Mouse (Mus musculus): ENCODE results near the gene Prss2.
A peak's percentile ranks its signal among the peaks of the same experiment; 100 is the strongest.
"Not testable (repeated sequence)": the region's sequence is repeated elsewhere in the genome, so short reads cannot be mapped to it uniquely, and the experiment has no call there.

The Prss2 gene

DNA sequence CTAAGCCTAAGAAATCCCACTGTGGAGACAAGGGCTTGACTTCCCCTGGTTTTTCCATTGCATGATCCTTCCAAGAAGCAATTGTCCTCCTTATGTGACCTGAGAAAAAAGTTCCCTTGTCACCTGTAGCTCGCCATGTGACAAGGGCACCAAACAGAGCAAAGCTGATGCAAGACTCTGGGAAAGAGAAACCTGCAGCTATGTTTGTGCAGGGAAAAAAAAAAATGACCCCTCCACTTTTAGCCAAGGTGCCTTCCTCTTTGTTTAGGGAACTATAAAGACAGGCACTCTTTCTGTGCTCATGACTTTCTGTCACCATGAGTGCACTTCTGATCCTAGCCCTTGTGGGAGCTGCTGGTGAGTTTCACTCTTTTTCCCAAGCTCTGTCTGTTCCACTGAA, at the start of gene Prss2:
Prss2 (plus strand) TSS at position 301 of the 400 bp plus-strand sequence.
- no peak for DNase-seq (ENCODE audit: low spot score)

DNA sequence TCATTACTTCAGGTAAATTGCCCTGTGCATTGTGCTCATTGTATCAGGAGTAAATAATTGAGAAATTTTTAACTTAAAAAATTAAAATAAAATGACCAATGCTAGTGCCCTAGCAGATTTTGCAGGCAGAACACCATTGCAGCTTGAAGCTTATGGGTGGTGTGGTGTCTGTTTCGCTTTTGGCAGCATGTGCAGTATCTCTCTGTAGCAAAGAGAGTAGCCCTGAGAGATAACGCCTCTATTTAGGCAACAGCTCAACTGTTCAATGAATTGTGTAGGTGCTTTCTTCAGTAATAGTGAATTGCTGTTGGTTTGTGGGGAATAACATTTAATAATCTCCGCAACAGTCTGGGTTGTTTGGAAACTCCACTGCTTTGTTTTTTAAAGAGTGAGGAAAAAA, 22.2 kb upstream of the Prss2 start:
- no peak for DNase-seq (ENCODE audit: low spot score)

DNA sequence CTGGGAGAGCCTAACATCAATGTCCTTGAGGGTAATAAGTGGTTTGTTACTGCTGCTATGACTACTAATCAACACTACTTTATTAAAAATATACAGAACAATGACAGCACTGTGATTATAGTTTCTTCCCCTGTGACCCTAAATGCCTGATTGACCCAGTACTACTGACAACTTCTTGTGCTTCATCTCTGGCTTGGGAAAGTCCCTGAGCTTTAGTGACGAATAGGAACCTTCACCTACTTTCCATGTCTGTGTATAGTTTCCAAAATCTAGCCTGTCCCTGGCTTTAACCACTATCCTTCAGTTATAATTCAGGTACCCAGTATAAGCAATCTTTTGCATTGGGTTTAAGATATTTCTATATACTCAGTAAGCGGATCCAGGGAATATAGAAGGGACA, 16.7 kb upstream of the Prss2 start:
- no peak for DNase-seq (ENCODE audit: low spot score)

DNA sequence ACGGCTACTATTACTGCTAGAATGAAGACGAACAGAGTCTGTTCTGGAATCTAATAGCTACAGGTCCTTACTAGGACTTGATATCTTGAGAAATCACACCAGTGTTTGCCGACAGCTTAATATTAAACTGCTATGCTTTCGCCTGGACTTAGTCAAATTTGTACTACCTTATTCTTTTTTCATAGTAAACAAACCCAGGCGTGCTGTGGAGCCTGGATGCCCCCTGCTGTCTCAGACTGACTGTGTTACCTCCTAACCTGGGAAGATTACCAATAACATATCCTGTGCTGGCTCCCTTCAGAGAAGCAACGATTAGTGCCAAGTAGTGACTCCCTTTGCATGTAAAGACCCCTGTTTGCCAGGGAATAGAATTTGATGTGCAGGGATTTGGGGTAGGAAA, 16.3 kb upstream of the Prss2 start:
- DNase-seq (ENCODE audit: low spot score), result no peak

DNA sequence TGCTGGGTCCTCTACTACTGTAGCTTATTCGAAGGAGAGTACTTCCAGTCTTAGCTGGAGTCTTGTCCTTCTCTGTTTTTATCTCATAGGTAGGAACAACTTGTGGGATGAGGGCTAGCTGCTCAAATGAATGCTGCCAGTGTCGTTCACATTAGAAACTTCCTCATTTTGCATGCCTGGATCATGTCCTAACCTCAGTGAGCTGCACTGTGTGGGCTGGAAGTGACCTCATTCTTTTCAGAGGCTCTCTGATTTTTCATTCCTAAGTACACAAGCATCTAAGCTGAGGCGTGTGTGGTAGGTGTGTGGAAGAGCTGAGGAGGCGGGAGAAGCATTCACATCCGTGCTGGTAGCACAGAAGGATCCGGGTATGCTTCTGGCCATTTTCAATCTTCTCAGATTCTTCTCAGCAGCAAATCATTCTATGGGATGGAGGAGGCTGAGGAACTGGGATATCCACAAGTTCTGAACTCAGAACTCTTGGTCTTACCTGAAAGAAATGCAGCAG, 3.5 kb upstream of the Prss2 start:
- no peak for DNase-seq (ENCODE audit: low spot score)

DNA sequence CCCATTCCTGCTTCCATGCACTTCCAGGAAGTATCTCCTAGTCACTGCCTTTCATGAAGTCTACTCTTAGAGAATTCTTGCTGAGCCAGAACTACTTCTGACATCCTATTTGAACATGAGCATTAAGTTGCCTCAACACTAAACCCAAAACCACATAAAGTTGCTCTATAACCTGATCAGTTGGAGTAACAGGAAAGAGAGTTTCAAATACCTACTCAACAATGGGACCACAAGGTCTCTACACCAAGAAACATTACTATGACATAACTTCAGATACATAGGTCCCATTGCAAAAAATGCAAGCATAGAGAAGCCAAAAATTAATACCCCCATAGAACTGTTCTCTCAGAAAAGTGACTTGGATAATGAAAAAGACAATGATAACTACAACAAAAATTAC, 4.9 kb downstream of the Prss2 start:
- no peak for DNase-seq (ENCODE audit: low spot score)

DNA sequence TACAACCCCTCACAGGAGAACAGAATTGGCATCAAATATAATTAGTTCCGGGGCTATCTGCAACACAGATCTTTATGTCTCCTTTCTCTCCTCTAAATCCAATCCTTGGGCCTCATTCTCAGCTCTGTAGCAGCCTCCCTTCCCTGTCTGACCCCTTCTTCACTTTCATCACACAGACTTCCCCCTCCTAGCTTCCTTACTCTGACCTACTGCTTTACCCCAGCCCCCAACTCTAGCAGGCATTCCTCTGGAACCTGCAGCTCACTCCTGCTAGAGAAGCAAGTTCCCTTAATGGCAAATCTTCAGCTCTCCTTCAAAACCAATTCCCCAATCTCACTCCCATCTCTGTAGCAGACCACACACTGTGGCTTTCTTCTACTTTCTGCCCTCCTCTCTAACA, 5.8 kb downstream of the Prss2 start:
- no peak for DNase-seq (ENCODE audit: low spot score)

DNA sequence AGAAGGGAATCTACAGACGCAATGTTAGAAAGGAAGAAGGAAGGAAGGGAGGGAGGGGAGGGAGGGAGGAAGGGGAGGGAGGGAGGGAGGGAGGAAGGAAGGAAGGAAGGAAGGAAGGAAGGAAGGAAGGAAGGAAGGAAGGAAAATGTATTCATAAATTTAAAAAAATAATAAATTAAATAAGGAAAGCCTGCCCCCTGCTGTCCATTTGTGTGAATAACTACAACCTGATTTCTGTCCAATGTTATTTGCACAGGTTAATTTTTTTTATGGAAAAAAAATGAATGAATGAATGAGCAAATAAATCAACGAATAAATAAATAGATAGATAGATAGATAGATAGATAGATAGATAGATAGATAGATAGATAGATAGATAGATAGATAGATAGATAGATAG, 8.4 kb downstream of the Prss2 start:
- DNase-seq (ENCODE audit: low spot score), result not testable (repeated sequence)

DNA sequence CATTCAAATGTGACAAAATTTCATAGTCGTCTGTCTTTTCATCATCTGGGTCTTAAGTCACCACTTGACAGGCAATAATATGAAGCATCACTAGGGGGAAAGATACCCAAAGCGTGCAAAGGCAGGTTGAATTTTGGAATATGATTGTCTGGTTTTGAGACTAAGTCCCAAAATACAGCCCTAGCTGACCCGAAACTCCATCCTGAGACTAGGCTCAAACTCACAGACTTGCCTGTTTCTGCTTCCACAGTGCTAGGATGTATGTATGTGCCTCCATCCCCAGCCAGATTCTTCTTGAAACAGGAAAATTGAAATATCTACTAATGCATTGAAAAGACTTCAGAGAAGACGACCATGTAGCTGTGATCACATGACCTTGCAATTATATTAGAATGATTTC, 10.6 kb downstream of the Prss2 start:
- DNase-seq (ENCODE audit: low spot score), result no peak

DNA sequence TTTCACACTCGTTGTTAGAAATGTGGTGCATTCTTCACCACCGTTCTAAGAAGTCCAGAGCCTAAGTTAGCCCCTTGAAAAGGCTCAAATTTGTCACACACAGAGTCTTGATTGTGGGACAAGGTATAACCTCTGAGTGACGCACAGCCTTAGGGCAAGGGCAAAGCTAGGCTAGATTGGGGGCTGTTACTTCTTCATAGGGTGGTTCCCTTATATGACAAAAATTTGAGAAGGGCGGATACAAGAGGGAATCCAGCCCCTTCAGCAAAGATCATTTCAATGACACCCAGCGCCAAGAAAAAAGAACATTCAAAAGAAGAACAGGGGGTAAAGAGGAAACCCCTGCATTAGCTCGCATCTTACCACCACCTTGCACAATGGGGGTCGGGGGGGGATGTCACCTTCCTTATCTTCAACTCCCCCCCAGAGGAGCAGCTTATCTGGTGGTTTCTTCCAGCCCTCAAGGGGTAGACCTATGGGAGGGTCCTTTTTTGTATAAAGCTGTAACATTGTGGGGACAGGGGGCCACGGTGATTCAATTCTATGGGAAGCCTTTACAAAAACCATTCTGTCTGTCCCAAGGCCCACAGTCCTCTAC, 11.2 kb downstream of the Prss2 start:
- no peak for DNase-seq (ENCODE audit: low spot score)

DNA sequence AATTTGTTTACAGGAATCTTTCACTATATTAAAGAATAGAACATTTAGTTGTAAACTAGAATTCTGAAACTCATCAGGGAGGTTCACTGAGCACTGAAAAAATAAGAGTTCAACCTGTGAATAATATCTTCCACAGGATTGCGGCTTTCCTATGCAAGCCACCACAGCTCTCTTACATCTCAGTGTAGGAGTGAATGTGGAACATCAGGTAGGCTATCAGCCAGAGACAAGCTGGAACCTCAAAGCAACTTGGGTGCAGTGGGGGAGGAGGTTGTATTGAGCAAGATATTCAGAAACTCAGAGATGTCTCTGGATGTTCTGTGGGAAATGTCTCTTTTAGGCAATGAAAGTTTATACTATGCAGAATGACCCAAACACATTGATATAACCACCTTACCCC, 15.8 kb downstream of the Prss2 start:
- DNase-seq (ENCODE audit: low spot score), result no peak

DNA sequence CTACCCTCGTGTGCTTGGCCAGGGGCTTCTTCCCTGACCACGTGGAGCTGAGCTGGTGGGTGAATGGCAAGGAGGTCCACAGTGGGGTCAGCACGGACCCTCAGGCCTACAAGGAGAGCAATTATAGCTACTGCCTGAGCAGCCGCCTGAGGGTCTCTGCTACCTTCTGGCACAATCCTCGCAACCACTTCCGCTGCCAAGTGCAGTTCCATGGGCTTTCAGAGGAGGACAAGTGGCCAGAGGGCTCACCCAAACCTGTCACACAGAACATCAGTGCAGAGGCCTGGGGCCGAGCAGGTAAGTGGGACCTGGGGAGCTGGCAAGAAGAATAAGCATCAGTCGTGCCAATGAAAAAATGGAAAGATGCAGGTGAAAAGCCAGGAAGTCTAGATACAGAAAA, 16.7 kb downstream of the Prss2 start:
- not testable (repeated sequence) for DNase-seq (ENCODE audit: low spot score)

DNA sequence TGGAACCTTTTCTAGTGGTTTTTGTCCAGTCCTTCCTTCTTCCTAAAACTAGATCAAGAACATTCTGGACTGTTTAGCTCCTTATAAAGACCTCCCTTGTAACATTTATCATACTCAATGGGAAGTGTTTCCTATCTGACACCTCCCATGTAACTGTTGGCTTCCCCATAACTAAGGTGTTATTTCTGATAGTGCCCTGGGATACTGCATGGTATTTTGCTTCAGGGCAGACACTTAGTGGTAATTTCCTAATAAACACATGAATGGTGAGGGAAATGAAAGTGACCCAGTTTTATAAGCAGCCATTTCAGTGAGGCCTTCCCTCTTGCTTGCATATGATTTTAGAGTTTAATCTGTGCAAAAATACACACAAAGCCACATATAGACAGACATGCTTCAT, 19.2 kb downstream of the Prss2 start:
- DNase-seq (ENCODE audit: low spot score), result no peak

DNA sequence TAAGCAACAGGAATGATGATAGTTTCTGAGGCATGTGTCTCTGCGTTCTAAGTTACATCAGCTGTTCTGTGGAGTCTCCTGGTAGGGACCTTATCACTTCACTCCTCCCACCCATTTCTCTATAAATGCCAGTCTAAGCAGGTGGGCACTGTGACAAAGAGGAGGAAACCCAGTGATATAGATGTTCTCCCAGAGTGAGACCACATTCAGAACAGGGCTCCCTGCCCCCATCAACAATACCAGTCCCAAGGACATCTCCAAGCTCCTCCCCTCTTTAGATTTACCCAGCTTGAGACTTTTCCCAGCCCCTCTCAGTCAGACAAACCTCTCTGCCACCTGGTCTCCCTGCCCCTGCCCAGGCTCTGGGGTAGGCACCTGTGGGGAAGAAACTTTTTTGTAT, 20.2 kb downstream of the Prss2 start:
- no peak for DNase-seq (ENCODE audit: low spot score)

DNA sequence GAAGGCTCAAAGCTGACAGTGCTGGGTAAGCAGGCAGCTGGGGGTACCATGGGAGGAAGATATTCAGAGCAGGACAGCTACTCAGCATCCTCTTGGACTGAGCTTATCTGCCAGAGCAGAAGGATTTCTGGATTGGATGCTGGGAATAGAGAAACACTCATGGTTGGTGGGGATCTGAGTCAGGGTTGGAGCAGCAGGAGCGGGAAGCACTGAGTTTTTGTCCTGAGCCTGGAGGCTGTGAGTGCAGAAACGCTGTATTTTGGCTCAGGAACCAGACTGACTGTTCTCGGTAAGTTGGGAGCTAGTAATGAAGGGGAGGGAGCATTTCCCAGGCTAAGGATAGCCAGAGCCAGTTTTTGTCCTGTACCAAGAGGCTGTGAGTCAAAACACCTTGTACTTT, 21.4 kb downstream of the Prss2 start:
- DNase-seq (ENCODE audit: low spot score), result peak; percentile 4

DNA sequence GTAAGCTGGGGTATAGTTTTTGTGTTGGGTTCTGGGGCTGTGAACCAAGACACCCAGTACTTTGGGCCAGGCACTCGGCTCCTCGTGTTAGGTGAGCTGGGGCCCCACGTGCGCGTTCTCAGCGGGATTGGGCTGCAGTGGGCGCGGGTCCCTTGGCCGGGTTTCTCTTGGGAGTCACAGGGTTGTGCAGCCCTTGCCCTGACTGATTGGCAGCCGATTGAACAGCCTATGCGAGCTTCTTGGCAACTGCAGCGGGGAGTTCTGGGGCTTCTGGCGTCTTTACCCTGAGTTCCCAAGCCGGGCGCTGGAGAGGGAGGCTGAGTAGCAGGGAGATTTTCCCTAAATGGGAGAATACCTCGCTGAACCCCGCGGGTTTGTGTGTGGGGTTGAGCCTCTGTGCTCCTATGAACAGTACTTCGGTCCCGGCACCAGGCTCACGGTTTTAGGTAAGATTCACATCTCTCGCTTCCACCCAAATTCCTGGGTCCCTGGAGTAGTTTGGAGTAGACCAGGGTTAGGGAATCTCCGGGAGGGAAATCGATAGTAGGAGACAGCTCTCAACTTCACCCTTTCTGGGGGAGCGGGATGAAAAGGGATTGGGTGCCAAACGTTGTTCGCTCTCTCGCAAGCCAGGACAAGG, 21.9 kb downstream of the Prss2 start:
- peak; percentile 21 for DNase-seq (ENCODE audit: low spot score)

DNA sequence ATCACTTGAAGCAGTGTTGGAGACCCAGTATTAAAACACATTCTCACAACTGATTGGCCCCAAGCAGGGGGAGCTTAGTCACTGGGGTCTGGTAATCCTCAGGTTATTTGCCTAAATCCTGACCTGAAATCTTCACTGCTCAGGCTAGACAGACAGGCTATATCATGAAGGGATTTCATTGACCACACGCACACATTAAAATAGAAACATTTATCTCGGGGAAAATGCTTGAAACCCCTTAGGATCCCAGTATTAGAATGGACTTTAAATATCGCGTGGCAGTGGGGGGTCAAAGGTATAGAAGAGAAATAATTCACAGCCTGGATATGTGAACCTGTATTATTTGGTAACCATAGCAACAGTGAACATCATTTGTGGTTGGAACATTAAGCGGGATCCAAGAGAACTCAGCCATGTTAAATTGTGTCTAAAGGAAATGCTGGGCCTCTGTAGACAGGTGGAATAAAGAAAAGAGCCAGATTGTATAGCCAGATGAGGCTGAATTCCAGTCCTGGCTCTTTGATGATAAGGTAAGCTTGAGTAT, 22.9 kb downstream of the Prss2 start:
- no peak for DNase-seq (ENCODE audit: low spot score)

DNA sequence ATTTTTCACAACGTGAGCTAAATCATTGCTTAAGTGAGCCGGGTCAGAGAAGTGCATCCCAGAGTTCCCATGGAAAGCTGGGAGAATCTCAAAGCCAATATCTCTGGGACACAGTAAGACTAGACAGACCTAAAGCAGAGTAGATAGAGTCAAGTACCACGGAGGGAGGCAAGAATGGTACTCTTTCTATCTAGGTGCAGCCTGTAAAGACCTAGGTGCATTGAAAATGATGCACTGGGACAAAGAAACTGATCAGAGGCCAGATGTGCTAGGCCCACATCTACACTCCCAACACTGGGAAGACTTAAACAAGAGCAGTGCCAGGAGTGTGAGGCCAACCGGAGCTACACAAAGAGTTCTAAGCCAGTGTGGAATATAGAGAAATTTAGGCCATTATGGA, 23.7 kb downstream of the Prss2 start:
- DNase-seq (ENCODE audit: low spot score), result no peak

DNA sequence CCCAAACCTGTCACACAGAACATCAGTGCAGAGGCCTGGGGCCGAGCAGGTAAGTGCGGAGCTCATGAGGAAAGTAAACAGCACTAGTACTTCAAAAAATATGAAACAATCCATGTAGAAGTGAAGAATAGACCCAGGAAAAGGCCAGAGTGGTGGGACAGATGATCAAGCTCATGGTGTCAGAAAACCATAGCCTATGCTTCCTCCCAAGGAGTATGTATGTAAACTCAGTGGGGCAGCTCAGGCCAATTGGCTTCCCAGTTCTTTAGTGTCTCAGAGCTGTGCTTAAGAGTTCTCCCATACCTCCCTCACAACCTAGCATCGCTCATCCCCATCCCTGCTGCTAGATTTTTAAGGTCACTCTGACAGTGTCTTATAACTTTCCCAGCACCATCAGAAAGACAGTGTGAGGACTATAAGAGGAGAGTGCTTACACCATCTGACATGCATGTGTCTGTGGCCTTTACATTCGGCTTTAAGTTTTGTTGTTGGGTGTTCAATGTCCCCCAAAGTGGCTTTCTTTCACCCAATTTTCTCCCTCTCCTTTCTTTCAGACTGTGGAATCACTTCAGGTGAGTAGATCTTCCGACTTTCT, 25.6 kb downstream of the Prss2 start:
- DNase-seq (ENCODE audit: low spot score), result no peak

DNA sequence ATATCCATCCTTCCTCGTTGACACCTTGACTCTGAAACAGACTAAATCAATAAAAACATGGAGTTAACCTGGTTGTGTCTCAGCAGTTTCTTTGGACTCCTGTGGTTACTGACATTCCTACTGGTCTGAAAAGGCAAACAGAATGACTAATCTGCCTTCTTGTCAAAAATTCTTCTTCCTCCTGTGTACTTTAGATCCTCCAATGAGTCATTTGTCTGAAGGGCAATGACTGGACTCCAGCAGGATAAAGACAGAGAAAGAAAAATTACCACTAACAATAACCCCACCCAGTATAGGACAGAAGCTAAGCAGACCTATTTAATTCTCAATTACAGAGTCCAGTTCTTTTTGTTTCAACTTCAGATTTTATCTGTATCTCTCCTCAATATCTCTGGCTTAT, 26.7 kb downstream of the Prss2 start:
- DNase-seq (ENCODE audit: low spot score), result no peak

DNA sequence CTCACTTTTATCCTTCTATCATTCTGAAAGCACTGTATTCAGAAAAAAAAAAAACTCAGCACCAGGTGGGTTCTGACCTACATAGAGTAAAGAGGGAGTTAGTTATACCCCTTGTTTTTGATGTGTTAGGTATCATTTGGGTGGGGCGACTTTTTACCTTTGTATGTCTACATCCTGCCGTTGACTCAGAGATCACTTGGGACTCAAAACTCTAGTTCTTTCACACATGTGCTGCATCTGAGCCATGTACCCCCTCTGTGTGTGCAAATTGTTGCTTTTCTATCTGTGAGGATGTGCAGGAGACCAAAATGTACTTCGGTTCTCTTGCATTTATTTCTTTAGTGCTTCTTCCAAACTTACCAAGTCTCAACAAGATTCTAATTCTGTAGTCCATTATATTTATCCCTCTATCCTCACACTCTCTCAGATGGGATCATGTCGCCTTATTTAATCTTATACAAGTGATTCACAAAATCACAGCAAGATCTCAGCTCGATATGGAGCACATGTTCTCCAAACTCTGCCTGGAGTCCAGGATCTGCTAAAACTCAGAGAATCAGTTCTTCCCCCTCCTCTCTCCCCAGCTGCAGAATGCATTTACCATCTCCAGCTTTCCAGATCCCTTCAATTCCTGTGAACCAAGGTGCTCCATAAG, 31.9 kb downstream of the Prss2 start:
- no peak for DNase-seq (ENCODE audit: low spot score)

DNA sequence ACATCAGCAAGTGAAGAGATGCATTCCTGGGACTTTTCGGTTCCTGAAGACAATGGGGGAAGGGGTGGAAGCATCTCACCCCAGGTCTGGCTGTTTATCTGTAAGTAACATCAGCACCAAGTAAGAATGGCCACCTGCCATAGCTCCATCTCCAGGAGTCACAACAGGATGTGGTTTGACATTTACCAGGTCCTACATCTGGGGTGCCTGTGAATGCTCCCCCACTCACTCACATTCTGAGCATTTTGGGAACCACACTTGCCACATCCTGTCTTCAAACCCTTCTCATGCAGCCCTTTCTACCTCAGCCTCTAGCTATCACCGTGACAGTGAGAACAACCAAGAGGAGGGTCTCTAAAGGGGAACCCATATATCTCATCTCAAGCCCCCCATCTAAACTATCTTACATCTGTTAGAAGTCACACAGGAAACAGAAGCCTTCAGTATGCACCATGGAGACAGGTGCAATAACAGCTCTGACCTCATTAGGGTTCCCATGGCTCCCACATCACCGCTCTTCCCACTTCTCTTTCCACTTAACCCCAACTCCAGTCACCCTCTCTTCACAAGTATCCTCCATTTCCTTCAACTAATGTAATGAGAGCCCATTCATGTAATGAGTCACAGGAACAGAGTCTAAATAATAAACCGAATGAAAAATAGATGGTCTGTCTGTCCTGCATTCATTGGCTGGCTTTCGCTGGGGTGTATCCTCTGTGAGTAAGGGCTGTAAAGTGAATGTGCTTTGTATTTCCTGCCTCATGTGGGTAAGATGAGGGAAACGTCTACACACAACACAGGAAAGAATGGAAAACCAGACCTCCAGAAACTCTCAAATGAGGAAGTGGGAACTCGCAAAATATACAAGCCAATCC, 32.9 kb downstream of the Prss2 start:
- no peak for DNase-seq (ENCODE audit: low spot score)

All from embryo, embryonic 10 days (tissue).